Mouse (Mus musculus): ENCODE data around the gene Cpn1. TPM values are rescaled to one million over a fixed set of nuclear protein-coding genes. Genes with fewer than 3 reads are reported as not detected.
A peak's percentile ranks its signal among the peaks of the same experiment; 100 is the strongest.

Gene Cpn1
- polyA plus RNA-seq, 1 experiment from 2014 or later = 0.32 TPM

DNA sequence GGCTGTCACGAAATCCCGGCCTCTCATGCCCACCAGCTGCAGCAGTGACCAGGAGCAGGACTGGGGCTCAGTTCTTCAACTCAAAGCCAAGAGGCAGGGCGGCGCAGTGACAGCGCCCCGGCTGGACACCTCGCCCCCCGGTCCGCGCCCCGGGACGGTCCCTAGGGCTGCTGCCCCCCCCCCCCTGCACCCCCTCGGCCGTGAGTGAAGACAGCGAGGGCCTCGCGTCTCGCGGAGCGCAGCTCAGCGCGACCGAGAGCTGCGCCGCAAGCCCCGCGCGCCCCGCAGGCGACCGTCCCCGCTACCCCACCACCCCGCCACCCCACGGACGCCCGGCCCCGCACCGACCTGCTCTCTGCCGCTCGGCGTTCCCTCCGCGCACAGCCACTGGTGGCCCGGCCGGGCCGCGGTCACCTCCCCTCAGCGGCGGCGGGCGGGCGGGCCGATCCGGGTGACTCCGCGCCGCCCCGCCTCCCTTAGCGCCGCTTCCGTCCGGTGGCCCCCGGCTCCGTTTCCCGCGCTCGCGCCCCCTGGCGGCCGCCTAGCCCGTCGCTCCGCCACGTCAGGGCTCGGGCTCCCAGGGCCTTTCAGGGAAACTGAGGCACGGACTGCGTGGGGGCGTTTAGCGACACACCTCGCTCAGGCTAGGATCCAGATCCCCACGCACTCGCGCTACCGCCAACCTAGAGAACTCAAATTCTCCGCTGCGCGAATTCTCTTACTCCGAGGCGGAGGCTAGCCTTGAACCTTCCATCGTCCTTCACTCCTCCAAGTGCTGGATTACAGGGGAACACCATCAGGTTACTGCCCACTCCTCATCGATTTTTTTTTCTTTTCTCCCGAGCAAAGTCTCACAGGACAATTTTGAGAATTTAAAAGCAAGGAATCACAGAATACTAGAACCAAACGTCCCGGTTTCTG, 46.3 kb downstream of the Cpn1 start, which contains the start of gene Dnmbp:
Gene Dnmbp, minus strand, starts transcription at position 423 of the 921 bp plus-strand sequence.
- peak within 1 kb of the TSS; percentile 81 for H3K9ac ChIP-seq (replicated peaks; ENCODE audit: low read depth, low read length)
- H3K4me3 ChIP-seq (ENCODE audit: low read depth, low read length) = peak within 1 kb of the TSS; percentile 71
- H3K27me3 ChIP-seq (ENCODE audit: control insufficient read depth, insufficient read depth, low read length) = no peaks in the 10 kb centered on the region
- no peak within 1 kb of the TSS for H3K27ac ChIP-seq (ENCODE audit: low read depth, low read length)
- 9% methylated on average over 51 of the region's 94 CpGs for WGBS
- H3K4me2 ChIP-seq (ENCODE audit: low read depth, low read length) = peak within 1 kb of the TSS; percentile 65
- H3K4me1 ChIP-seq (ENCODE audit: control insufficient read depth, insufficient read depth, low read length) = 0 out of 2 replicates have a peak, but pooled peaks cover 8% of the 10 kb centered on the region
- peak; percentile 88 for ATAC-seq (ENCODE audit: low read depth)
- no peaks in the 10 kb centered on the region for H3K9me3 ChIP-seq (ENCODE audit: control insufficient read depth, low read length)
- H3K36me3 ChIP-seq (ENCODE audit: control insufficient read depth, insufficient read depth, low read length) = no peaks in the 10 kb centered on the region

DNA sequence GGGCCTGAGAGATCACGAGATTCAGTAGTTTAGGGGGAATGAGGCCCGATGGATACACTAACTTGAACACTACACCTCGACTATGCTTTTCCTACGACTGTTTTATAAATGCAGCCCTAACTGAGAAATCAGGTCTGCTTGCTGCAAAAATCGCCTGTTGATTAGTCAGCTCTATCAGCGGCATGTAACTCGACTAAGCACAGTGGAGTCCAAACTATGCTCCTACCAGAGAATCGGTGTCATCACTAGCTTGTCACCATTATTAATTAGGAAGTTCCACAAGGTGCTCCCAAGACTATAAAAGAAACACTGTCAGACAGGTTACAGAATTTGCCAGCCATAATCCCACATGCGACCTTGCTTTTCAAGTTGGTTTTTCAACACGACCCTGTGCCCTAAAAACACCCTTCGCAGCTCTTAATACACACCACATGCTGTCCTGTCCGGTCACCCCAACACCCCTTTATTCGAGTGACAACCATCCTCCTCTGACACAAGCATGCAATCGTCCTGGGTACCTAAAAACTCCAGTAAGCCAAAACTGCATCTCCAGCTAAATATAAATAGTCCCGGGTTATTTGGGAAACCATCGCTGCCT, 47.1 kb downstream of the Cpn1 start:
- no peaks in the 10 kb centered on the region for H3K27me3 ChIP-seq (ENCODE audit: control insufficient read depth, insufficient read depth, low read length)
- no peaks in the 10 kb centered on the region for H3K36me3 ChIP-seq (ENCODE audit: control insufficient read depth, insufficient read depth, low read length)
- H3K9ac ChIP-seq (replicated peaks; ENCODE audit: low read depth, low read length) = peak overlapping the region; percentile 81
- WGBS = 34% methylated on average over 16 of the region's 16 CpGs
- peak; percentile 36; the same call in 1 of the 2 replicates for ATAC-seq (ENCODE audit: low read depth)
- no peaks in the 10 kb centered on the region for H3K9me3 ChIP-seq (ENCODE audit: control insufficient read depth, low read length)
- peak overlapping the region; percentile 65 for H3K4me2 ChIP-seq (ENCODE audit: low read depth, low read length)
- peak overlapping the region; percentile 71 for H3K4me3 ChIP-seq (ENCODE audit: low read depth, low read length)
- 0 out of 2 replicates have a peak, but pooled peaks cover 8% of the 10 kb centered on the region for H3K4me1 ChIP-seq (ENCODE audit: control insufficient read depth, insufficient read depth, low read length)
- H3K27ac ChIP-seq (ENCODE audit: low read depth, low read length) = no peak overlapping the region

DNA sequence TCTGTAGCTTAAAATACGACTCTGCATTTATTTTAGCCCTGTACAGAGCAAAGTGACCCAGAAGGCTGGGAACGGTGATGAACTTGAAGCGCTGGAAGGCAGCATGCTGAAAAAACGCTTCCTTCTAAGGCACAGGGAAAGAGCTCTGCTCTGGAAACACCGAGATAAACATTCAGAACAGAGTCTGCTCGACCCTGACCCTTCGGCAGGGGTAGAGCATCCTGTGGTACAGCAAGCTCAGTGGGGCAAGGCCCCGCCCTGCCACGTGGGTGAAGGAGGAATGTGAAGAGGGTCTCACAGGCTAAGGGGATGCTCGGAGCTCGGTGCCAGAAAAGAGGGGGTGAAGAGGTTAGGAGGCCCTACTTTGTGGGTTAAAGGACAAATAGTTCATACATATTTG, 48.0 kb downstream of the Cpn1 start:
- WGBS = 60% methylated on average over 11 of the region's 11 CpGs
- Histone ChIP-seq H3K9me3 (ENCODE audit: control insufficient read depth, low read length) (no peaks in the 10 kb centered on the region), H3K4me1 (ENCODE audit: control insufficient read depth, insufficient read depth, low read length) (0 out of 2 replicates have a peak, but pooled peaks cover 8% of the 10 kb centered on the region), H3K4me2 (ENCODE audit: low read depth, low read length) (no peak overlapping the region; the same call in 1 of the 2 replicates), H3K4me3 (ENCODE audit: low read depth, low read length) (no peak overlapping the region), H3K9ac (replicated peaks; ENCODE audit: low read depth, low read length) (no peak overlapping the region), H3K36me3 (ENCODE audit: control insufficient read depth, insufficient read depth, low read length) (no peaks in the 10 kb centered on the region), H3K27ac (ENCODE audit: low read depth, low read length) (no peak overlapping the region), H3K27me3 (ENCODE audit: control insufficient read depth, insufficient read depth, low read length) (no peaks in the 10 kb centered on the region)
- no peak for ATAC-seq (ENCODE audit: low read depth)

DNA sequence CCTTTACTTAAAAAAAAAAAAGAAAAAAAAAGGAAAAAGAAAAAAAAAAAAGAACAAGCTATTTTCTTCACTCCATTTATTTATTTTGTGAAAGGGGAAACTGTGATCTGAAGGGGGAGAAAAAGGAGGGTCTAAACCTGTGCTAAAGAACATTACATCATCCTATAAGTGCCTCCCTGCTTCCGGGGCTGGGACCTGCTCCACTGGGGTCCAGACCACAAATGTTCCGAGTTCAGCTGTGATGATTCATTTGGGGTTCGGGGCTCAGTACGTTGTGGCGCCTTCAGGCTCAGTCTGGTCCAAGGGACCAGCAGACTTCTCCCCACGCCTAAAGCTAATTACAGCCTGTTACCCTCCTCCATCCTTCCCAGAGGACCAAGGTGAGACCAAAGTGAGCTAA, 55.4 kb downstream of the Cpn1 start:
- ATAC-seq (ENCODE audit: low read depth) = no peak
- Histone ChIP-seq H3K4me1 (ENCODE audit: control insufficient read depth, insufficient read depth, low read length) (no peaks in the 10 kb centered on the region; the same call in 1 of the 2 replicates), H3K27ac (ENCODE audit: low read depth, low read length) (no peak overlapping the region), H3K36me3 (ENCODE audit: control insufficient read depth, insufficient read depth, low read length) (no peaks in the 10 kb centered on the region), H3K9me3 (ENCODE audit: control insufficient read depth, low read length) (no peaks in the 10 kb centered on the region), H3K9ac (replicated peaks; ENCODE audit: low read depth, low read length) (no peak overlapping the region), H3K4me3 (ENCODE audit: low read depth, low read length) (no peak overlapping the region), H3K27me3 (ENCODE audit: control insufficient read depth, insufficient read depth, low read length) (no peaks in the 10 kb centered on the region), H3K4me2 (ENCODE audit: low read depth, low read length) (no peak overlapping the region)
- 91% methylated on average over 6 of the region's 6 CpGs for WGBS

DNA sequence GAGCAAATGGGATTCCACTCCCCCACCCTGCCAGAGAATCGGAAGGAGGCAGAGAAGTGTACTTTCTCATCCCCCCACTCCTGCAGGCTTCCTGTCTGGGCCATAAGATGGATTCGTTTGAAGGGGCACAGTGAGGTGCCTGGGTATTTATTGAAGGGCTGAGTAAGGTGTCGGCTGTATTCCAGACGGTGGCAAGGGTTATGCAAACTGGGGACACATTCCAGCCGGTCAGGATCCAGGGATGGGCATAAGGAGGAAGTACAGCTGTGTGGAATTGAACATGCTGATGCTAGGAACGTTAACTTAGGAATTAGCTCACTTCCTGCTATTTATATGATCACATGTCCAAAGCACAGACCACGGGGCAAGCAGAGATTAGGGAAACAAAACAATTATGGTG, 56.0 kb downstream of the Cpn1 start:
- Histone ChIP-seq H3K27me3 (ENCODE audit: control insufficient read depth, insufficient read depth, low read length) (no peaks in the 10 kb centered on the region), H3K4me2 (ENCODE audit: low read depth, low read length) (no peak overlapping the region), H3K36me3 (ENCODE audit: control insufficient read depth, insufficient read depth, low read length) (no peaks in the 10 kb centered on the region), H3K27ac (ENCODE audit: low read depth, low read length) (no peak overlapping the region), H3K9ac (replicated peaks; ENCODE audit: low read depth, low read length) (no peak overlapping the region), H3K9me3 (ENCODE audit: control insufficient read depth, low read length) (no peaks in the 10 kb centered on the region), H3K4me1 (ENCODE audit: control insufficient read depth, insufficient read depth, low read length) (no peaks in the 10 kb centered on the region; the same call in 1 of the 2 replicates), H3K4me3 (ENCODE audit: low read depth, low read length) (no peak overlapping the region)
- ATAC-seq (ENCODE audit: low read depth) = no peak
- 29% methylated on average over 7 of the region's 7 CpGs for WGBS

DNA sequence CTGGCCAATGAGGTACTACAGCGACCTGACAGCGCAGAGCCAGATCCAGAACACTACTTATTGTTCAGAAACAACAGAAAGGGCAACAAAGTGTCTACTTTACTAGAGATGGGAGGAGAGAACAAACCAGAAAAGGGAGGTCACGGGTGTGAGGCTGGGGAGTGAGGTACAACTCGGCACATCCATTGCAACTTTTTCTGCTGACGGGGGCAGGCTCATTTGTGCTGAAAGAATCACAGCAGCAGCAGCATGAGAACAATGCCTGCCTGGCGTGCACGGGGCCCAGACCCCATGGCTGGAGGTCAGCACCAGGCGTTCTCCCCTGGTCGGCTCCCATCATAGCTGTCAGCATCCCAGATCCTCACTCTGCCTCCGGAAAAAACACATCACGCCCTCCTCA, 56.5 kb downstream of the Cpn1 start:
- Histone ChIP-seq H3K27me3 (ENCODE audit: control insufficient read depth, insufficient read depth, low read length) (no peaks in the 10 kb centered on the region), H3K36me3 (ENCODE audit: control insufficient read depth, insufficient read depth, low read length) (no peaks in the 10 kb centered on the region), H3K27ac (ENCODE audit: low read depth, low read length) (no peak overlapping the region), H3K4me1 (ENCODE audit: control insufficient read depth, insufficient read depth, low read length) (no peaks in the 10 kb centered on the region; the same call in 1 of the 2 replicates), H3K9ac (replicated peaks; ENCODE audit: low read depth, low read length) (no peak overlapping the region), H3K4me3 (ENCODE audit: low read depth, low read length) (no peak overlapping the region), H3K4me2 (ENCODE audit: low read depth, low read length) (no peak overlapping the region), H3K9me3 (ENCODE audit: control insufficient read depth, low read length) (no peaks in the 10 kb centered on the region)
- WGBS = 24% methylated on average over 11 of the region's 11 CpGs
- ATAC-seq (ENCODE audit: low read depth) = no peak

DNA sequence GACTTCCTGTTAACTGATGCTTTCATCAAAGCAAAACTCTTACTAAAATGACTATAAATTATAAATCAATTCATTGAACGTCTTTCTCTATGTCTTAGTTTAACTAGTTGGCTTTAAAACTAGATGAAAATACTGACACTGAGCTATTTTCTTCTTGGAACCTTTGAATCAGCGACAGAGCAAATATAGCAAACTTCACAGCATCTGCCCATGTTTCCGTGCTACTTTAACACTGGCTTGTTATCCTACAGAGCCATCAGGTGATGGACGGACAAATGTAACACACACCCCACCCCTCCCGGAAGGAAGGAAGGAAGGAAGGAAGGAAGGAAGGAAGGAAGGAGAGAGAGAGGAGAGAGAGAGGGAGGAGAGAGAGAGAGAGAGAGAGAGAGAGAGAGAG, 58.4 kb downstream of the Cpn1 start:
- no peaks in the 10 kb centered on the region for H3K27me3 ChIP-seq (ENCODE audit: control insufficient read depth, insufficient read depth, low read length)
- 80% methylated on average over 5 of the region's 5 CpGs for WGBS
- no peak for ATAC-seq (ENCODE audit: low read depth)

DNA sequence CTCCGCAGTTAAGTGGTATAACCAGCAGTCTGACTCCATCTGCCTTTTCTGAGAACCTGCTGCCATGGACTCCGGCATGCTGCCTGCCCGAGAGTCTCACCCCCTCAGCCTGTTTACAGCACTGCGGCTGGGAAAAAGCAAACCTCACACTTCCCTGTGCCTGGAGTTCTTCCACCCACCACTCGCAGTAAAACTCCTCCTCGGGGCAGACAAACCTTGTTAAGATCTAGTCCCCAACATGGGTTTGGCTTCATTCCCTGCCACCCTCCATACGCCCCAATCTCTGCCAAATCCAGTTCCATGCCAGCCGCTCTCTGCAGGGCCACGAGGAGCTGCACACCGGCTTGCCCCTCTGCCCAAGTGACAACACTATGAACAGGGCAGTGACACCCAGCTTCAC, 59.3 kb downstream of the Cpn1 start:
- Histone ChIP-seq H3K27ac (ENCODE audit: low read depth, low read length) (no peak overlapping the region), H3K27me3 (ENCODE audit: control insufficient read depth, insufficient read depth, low read length) (no peaks in the 10 kb centered on the region), H3K9me3 (ENCODE audit: control insufficient read depth, low read length) (no peaks in the 10 kb centered on the region), H3K36me3 (ENCODE audit: control insufficient read depth, insufficient read depth, low read length) (no peaks in the 10 kb centered on the region), H3K4me2 (ENCODE audit: low read depth, low read length) (no peak overlapping the region), H3K4me1 (ENCODE audit: control insufficient read depth, insufficient read depth, low read length) (no peaks in the 10 kb centered on the region; the same call in 1 of the 2 replicates), H3K4me3 (ENCODE audit: low read depth, low read length) (no peak overlapping the region), H3K9ac (replicated peaks; ENCODE audit: low read depth, low read length) (no peak overlapping the region)
- 68% methylated on average over 10 of the region's 10 CpGs for whole genome bisulfite sequencing
- ATAC-seq (ENCODE audit: low read depth) = no peak

More for the DNA sequence above, 58.4 kb downstream of the Cpn1 start:
- no peaks in the 10 kb centered on the region for H3K9me3 ChIP-seq (ENCODE audit: control insufficient read depth, low read length)
- no peaks in the 10 kb centered on the region for H3K36me3 ChIP-seq (ENCODE audit: control insufficient read depth, insufficient read depth, low read length)
- no peak overlapping the region for H3K4me2 ChIP-seq (ENCODE audit: low read depth, low read length)
- H3K9ac ChIP-seq (replicated peaks; ENCODE audit: low read depth, low read length) = no peak overlapping the region
- no peak overlapping the region for H3K4me3 ChIP-seq (ENCODE audit: low read depth, low read length)
- H3K4me1 ChIP-seq (ENCODE audit: control insufficient read depth, insufficient read depth, low read length) = no peaks in the 10 kb centered on the region; the same call in 1 of the 2 replicates
- no peak overlapping the region for H3K27ac ChIP-seq (ENCODE audit: low read depth, low read length)

All from neural tube, embryonic 14.5 days (tissue).